Mouse (Mus musculus) hindbrain, embryonic 11.5 days (tissue): ENCODE measurements around the gene Mrpl18. TPM values are rescaled to one million over a fixed set of nuclear protein-coding genes. Genes with fewer than 3 reads are reported as not detected.

Experiments
- ATAC-seq: fragments of 200-750 bp; cut with Nextera tagmentation; 2 replicates; pipeline ENCODE4 v1.8.0; 2017; ENCODE audit warnings: mild to moderate bottlenecking, moderate TSS enrichment, moderate library complexity; ENCODE audit not compliant: low FRiP score
- DNase-seq: peaks from one replicate; pipeline ENCODE4 v3.0.0-alpha.2; 2015; ENCODE audit warnings: low spot score
- H3K27ac ChIP-seq: fragments of 300-500 bp; sonication (generic); 2 replicates; pipeline ENCODE4 v1.5.1; 2014; ENCODE audit warnings: mild to moderate bottlenecking, low read depth, low read length
- H3K27me3 ChIP-seq: fragments of 300-500 bp; sonication (generic); 2 replicates; pipeline ENCODE4 v1.6.1; 2014; ENCODE audit warnings: mild to moderate bottlenecking, low read length, moderate library complexity, mixed read lengths; ENCODE audit not compliant: control insufficient read depth, insufficient read depth
- H3K36me3 ChIP-seq: fragments of 300-500 bp; sonication (generic); 2 replicates; pipeline ENCODE4 v1.6.1; 2014; ENCODE audit warnings: mild to moderate bottlenecking, low read length, moderate library complexity, mixed read lengths; ENCODE audit not compliant: control insufficient read depth, insufficient read depth
- H3K4me1 ChIP-seq: fragments of 300-500 bp; sonication (generic); replicated peaks from 2 replicates; pipeline ENCODE4 v1.6.1; 2014; ENCODE audit warnings: low read length, mixed read lengths; ENCODE audit not compliant: control insufficient read depth, insufficient read depth
- H3K4me2 ChIP-seq: fragments of 300-500 bp; sonication (generic); replicated peaks from 2 replicates; pipeline ENCODE4 v1.6.1; 2014; ENCODE audit warnings: mild to moderate bottlenecking, low read depth, low read length
- H3K4me3 ChIP-seq: fragments of 300-500 bp; sonication (generic); 2 replicates; pipeline ENCODE4 v1.5.1; 2014; ENCODE audit warnings: low read depth, low read length
- H3K9ac ChIP-seq: fragments of 300-500 bp; sonication (generic); 2 replicates; pipeline ENCODE4 v1.6.1; 2014; ENCODE audit warnings: low read depth, low read length
- H3K9me3 ChIP-seq: fragments of 300-500 bp; sonication (generic); 2 replicates; pipeline ENCODE4 v1.6.1; 2016; ENCODE audit warnings: low read length; ENCODE audit not compliant: control insufficient read depth
- WGBS: fragments of 180-500 bp; shearing (Covaris S2); extraction: QIAGEN DNeasy Blood & Tissue Kit; methylation state at CpG from one replicate; pipeline ENCODE4 v1.1.7; 2014; 5-methylcytosine and 5-hydroxymethylcytosine counted together
- polyA plus RNA-seq: library from polyadenylated mRNA; unstranded; fragments of >200 nt; fragmentation: Nextera tagmentation; extraction: Ambion mirVana; gene quantifications from 2 replicates; pipeline ENCODE4 v1.2.1, GENCODE M21; 2014

Gene Mrpl18
- polyA plus RNA-seq, 1 experiment from 2014 or later = 171 TPM

- Histone ChIP-seq H3K27me3 (no peaks in the 10 kb centered on the region), H3K4me2 (no peak overlapping the region), H3K9ac (no peak overlapping the region), H3K27ac (no peak overlapping the region), H3K4me1 (no peaks in the 10 kb centered on the region), H3K9me3 (no peaks in the 10 kb centered on the region), H3K36me3 (peaks cover 27% of the 10 kb centered on the region), H3K4me3 (no peak overlapping the region)
- ATAC-seq (no peak), DNase-seq (no peak)
- 97% methylated on average over 1 of the region's 1 CpGs for WGBS
These were observed 4.9 kb upstream of the Mrpl18 start for GRCm38 (mm10) chr17:12921073-12921472.

- H3K4me2 ChIP-seq = peak overlapping the region; percentile 55
- DNase-seq = no peak
- peak overlapping the region; percentile 87 for H3K4me3 ChIP-seq
- H3K9me3 ChIP-seq = no peaks in the 10 kb centered on the region
- H3K27ac ChIP-seq = peak overlapping the region; percentile 78
- H3K27me3 ChIP-seq = no peaks in the 10 kb centered on the region
- ATAC-seq = peak; percentile 79
- no peaks in the 10 kb centered on the region for H3K4me1 ChIP-seq
- H3K9ac ChIP-seq = peak overlapping the region; percentile 93
- peaks cover 11% of the 10 kb centered on the region for H3K36me3 ChIP-seq
- 1% methylated on average over 40 of the region's 40 CpGs for WGBS
These were observed 639 bp upstream of the Mrpl18 start for GRCm38 (mm10) chr17:12916588-12917380.

- peak within 1 kb of the TSS; percentile 87 for H3K4me3 ChIP-seq
- H3K27ac ChIP-seq = peak within 1 kb of the TSS; percentile 78
- DNase-seq (no peak), ATAC-seq (peak; percentile 10)
- H3K4me1 ChIP-seq = no peaks in the 10 kb centered on the region
- peaks cover 7% of the 10 kb centered on the region for H3K36me3 ChIP-seq
- H3K9ac ChIP-seq = peak within 1 kb of the TSS; percentile 93
- WGBS = 2% methylated on average over 18 of the region's 18 CpGs
- H3K4me2 ChIP-seq = peak within 1 kb of the TSS; percentile 83
- H3K9me3 ChIP-seq = no peaks in the 10 kb centered on the region
- no peaks in the 10 kb centered on the region for H3K27me3 ChIP-seq
These were observed 661 bp downstream of the Mrpl18 start, which contains the start of gene Tcp1 for GRCm38 (mm10) chr17:12915488-12915880. Tcp1 (plus strand) TSS chr17:12915701.

GRCm38 (mm10) chr17:12910391-12910790 is 5.8 kb downstream of the Mrpl18 start:
- no peak for DNase-seq
- H3K36me3 ChIP-seq = peaks cover 5% of the 10 kb centered on the region
- 88% methylated on average over 8 of the region's 8 CpGs for WGBS

GRCm38 (mm10) chr17:12909361-12910280 is 6.5 kb downstream of the Mrpl18 start, which contains the start of gene Pnldc1:
Pnldc1 (minus strand) TSS chr17:12910230.
- Histone ChIP-seq H3K9ac (no peak within 1 kb of the TSS), H3K36me3 (peaks cover 5% of the 10 kb centered on the region), H3K27ac (no peak within 1 kb of the TSS), H3K27me3 (no peaks in the 10 kb centered on the region), H3K4me2 (no peak within 1 kb of the TSS), H3K4me1 (no peaks in the 10 kb centered on the region), H3K4me3 (no peak within 1 kb of the TSS), H3K9me3 (no peaks in the 10 kb centered on the region)
- ATAC-seq = no peak
- no peak for DNase-seq
- 81% methylated on average over 35 of the region's 35 CpGs for WGBS

More at GRCm38 (mm10) chr17:12910391-12910790, 5.8 kb downstream of the Mrpl18 start:
- H3K9ac ChIP-seq = no peak overlapping the region
- ATAC-seq = no peak
- H3K27ac ChIP-seq = no peak overlapping the region
- H3K4me3 ChIP-seq = no peak overlapping the region
- no peaks in the 10 kb centered on the region for H3K9me3 ChIP-seq
- H3K4me2 ChIP-seq = no peak overlapping the region
- no peaks in the 10 kb centered on the region for H3K4me1 ChIP-seq
- no peaks in the 10 kb centered on the region for H3K27me3 ChIP-seq

- 90% methylated on average over 9 of the region's 9 CpGs for WGBS
- H3K27me3 ChIP-seq = no peaks in the 10 kb centered on the region
- H3K4me1 ChIP-seq = peaks cover 4% of the 10 kb centered on the region; the same call in 1 of the 2 replicates
- H3K9ac ChIP-seq = no peak overlapping the region
- no peak overlapping the region for H3K27ac ChIP-seq
- DNase-seq (no peak), ATAC-seq (no peak)
- no peaks in the 10 kb centered on the region for H3K36me3 ChIP-seq
- H3K4me2 ChIP-seq = no peak overlapping the region
- H3K4me3 ChIP-seq = no peak overlapping the region
- no peaks in the 10 kb centered on the region for H3K9me3 ChIP-seq
These were observed 9.7 kb downstream of the Mrpl18 start for GRCm38 (mm10) chr17:12906436-12906835.

- Histone ChIP-seq H3K9me3 (no peaks in the 10 kb centered on the region), H3K27ac (no peak overlapping the region), H3K27me3 (no peaks in the 10 kb centered on the region), H3K4me3 (no peak overlapping the region), H3K9ac (no peak overlapping the region), H3K4me2 (no peak overlapping the region), H3K36me3 (no peaks in the 10 kb centered on the region), H3K4me1 (peaks cover 4% of the 10 kb centered on the region; the same call in 1 of the 2 replicates)
- ATAC-seq (no peak), DNase-seq (no peak)
- WGBS = 80% methylated on average over 4 of the region's 4 CpGs
These were observed 10.3 kb downstream of the Mrpl18 start for GRCm38 (mm10) chr17:12905810-12906209.

GRCm38 (mm10) chr17:12904349-12904748 is 11.8 kb downstream of the Mrpl18 start:
- ATAC-seq (no peak), DNase-seq (no peak)
- Histone ChIP-seq H3K9me3 (no peaks in the 10 kb centered on the region), H3K4me1 (peaks cover 4% of the 10 kb centered on the region; the same call in 1 of the 2 replicates), H3K4me2 (no peak overlapping the region), H3K27me3 (no peaks in the 10 kb centered on the region), H3K4me3 (no peak overlapping the region), H3K9ac (no peak overlapping the region), H3K36me3 (no peaks in the 10 kb centered on the region), H3K27ac (no peak overlapping the region)
- 80% methylated on average over 1 of the region's 1 CpGs for WGBS
